Mouse (Mus musculus): ENCODE measurements around the gene Fam186a.
"Not testable (repeated sequence)": the region's sequence is repeated elsewhere in the genome, so short reads cannot be mapped to it uniquely, and the experiment has no call there.

Gene Fam186a

DNA sequence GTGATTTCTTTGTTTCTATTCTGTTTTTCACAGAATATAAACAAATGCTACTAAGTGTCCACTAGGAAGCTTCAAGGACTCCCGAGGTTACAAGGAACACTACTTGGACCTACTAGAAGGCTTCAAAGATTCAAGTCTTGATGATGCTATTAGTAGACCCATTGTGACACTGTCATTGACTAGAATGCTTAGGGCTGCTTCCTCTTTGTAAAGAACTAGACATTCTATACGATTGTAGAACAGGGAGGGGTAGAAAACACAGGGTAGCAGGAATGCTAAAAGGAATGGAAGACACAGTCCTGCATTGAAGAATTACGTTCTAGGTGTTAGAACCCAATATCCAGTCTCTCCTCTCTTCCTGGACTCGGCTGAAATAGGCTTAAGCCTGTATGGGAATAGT lies at the start of gene Fam186a:
TSS of gene Fam186a (minus strand) at position 101 of the 400 bp plus-strand sequence.
- no peak for DNase-seq (ENCODE audit: low spot score)

DNA sequence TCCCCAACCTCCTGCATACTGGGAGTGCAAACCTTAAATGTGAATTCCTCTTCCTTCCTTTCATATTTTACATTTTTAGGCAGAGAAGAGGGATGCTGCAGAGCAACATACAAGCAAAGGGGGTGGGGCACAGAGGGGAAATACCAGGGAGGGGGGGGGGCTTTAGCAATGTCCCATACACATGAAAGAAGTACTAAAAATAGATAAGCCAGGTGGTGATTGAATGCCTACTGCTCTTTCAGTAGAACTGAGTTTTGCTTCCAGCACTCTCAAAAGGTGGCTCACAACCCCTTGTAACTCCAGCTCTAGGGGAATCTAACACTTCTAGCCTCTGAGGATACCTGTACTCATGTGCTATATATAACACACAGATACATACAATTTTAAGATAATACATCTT lies 39.3 kb upstream of the Fam186a start:
- DNase-seq (ENCODE audit: low spot score): no peak

DNA sequence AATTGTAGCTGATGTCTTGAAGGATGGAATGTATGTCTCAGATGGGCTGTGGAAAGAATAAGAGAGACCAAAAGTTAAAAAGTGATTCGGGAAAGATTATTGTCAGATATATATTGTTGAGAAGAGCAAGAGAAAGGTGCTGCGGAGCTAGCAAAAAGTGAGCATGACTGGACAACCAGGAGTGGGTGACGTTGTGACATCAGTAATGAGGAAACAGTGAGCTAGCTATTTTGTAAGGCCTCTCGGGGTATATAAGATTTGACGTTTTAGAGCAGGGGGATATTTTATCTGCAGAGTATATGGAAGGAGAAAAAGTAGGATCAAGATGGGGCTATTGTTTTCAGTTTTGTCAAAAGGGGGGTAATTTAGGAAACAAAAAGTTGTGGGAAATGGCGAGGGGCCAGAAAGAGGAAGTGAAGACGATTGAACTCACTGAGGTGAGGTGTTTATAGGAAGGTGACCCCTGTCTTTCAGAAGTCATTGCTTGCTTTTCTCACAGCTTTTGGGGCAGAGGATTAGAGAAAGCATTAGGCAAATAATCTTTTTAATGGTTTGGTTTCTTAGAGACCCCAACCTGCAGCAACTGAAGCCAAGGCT lies 37.9 kb upstream of the Fam186a start:
- DNase-seq (ENCODE audit: low spot score): no peak

DNA sequence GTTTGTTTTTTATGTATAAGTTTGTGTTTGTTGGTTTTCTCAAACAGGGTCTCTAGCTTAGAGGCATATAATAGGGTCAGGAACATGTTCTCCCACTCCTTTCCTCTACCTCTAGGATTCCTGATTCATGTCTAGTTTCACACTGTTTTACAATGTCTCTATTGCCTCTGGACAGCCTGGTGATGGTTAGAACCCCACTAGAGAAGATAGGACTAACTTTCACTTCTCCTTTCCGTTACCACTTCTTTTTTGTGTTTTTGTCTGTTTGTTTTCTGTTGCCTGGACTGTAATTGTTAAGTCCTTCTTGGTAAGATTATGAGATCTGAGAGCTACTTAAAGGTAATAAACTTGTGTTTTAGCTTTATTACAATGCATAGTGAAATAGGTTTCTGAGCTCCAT lies 32.5 kb upstream of the Fam186a start:
- DNase-seq (ENCODE audit: low spot score): no peak

DNA sequence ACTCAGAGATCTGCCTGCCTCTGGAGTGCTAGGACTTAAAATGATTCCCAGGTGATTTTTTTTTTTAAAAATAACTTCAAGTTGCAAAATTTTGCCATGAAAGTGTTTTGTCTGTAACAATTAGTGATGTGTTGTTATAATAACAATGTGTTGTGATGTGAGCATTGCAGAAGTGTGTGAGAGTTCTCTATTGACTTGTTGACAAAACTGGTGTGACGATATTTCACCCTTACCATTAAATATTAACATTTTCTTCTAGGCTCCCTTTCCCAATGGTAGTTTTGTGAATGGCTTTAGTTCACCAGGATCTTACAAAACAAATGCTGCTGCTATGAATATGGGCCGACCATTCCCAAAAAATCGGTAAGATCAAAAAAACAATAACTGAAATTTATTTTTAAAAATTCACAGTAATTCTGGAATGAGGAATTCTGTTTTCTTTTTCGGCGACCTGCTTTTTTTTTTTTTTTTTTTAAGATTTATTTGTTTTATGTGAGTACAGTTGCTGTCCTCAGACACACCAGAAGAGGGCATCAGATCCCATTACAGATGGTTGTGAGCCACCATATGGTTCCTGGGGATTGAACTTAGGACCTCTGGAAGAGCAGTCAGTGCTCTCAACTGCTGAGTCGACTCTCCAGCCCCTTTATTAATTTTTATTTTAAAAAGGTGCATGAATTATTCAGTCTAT lies 30.4 kb upstream of the Fam186a start:
- no peak for DNase-seq (ENCODE audit: low spot score)

DNA sequence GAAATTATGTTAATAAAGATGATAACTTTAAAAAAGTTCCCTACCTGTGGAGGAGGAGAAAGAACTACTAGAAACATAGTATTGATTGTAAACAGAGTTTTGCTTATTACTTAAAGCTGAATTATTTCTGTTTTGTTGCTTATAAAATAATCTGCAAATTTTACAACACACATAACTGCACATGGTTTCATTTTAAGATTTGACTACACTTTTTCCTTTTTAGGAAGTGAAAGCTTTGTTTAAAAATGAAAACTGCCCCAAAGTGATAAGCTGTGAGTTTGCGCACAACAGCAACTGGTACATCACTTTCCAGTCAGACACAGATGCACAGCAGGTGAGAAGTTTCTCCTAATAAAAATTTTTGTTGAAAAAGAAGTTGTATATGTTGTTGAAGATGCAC lies 26.2 kb upstream of the Fam186a start:
- no peak for DNase-seq (ENCODE audit: low spot score)

DNA sequence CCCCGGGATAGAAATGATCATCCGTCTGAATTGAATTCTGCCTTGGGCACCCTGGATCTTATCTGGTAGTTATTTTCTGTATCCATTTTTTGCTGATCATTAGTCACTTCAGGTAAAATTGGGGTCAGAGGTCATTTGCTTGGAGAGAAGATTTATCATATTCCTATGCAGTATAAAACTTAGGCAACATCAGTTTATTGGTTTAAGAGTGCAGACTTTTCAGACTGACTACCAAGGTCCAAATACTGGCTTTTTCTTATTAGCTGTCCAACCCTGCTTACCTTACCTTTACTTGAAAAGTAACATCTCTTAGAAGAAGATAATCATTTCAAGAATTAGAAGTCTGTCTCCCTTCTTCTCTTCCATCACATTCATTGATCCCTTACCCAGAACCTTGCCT lies 12.9 kb upstream of the Fam186a start:
- no peak for DNase-seq (ENCODE audit: low spot score)

DNA sequence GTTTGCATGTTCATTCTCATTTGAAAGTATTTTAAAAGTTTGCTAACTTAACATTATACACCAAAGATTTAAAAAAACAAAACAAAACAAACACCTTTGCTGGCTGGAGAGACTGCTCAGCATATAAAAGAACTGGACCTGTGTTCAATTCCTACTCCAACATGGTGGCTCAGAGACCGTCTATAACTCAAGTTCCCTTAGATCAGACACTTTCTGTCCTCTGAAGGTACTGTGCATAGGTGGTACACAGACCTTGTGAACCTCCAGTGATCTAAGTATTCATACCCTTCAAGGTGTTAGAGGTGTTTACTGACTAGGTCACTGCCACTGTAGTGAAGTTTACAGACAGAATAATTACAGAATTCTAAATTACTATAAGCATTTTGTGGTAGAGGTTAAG lies 12.4 kb upstream of the Fam186a start:
- no peak for DNase-seq (ENCODE audit: low spot score)

DNA sequence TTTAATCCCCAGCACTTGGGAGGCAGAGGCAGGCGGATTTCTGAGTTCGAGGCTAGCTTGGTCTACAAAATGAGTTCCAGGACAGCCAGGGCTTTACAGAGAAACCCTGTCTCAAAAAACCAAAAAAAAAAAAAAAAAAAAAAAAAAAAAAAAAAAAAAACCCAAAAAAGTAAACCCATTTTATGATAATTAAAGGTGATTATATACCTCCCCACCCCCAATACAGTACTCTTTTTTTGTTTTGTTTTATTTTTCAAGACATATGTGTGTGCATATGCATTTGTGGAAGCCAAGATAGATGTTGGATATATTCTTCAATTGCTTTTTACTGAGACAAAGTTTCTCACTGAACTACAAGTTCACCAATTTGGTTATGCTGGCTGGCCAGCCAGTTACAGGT lies 9.3 kb upstream of the Fam186a start:
- not testable (repeated sequence) for DNase-seq (ENCODE audit: low spot score)

DNA sequence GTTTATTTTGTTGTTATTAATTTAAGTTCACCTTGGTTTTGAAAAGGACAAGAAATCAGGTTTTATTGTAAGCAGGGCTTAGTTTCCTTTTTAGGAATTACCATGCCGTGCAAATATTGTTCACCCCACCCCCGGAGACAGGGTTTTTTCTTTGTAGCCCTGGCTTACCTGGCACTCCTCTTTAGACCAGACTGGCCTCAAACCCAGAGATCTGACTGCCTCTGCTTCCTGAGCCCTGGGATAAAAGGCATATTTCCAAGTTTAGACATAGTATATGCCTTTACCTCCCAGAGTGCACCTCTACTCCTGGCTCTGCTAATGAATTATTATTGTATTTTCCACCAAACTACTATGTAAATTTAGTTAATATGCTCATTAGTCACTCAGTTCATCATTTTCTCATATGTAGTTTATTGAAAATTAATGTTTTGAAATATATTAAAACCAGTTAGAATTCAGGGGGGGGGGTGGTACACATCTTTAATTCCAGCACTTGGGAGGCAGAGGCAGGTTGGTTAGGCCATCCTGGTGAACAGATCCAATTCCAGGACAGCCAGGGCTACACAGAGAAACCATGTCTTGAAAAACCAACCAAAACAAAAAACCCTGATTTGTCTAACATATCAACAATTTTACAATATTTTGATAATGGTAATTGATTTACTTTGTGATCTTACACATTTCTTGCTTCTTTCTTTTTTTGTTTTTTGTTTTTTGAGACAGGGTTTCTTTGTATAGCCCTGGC lies 7.8 kb upstream of the Fam186a start:
- DNase-seq (ENCODE audit: low spot score): no peak

DNA sequence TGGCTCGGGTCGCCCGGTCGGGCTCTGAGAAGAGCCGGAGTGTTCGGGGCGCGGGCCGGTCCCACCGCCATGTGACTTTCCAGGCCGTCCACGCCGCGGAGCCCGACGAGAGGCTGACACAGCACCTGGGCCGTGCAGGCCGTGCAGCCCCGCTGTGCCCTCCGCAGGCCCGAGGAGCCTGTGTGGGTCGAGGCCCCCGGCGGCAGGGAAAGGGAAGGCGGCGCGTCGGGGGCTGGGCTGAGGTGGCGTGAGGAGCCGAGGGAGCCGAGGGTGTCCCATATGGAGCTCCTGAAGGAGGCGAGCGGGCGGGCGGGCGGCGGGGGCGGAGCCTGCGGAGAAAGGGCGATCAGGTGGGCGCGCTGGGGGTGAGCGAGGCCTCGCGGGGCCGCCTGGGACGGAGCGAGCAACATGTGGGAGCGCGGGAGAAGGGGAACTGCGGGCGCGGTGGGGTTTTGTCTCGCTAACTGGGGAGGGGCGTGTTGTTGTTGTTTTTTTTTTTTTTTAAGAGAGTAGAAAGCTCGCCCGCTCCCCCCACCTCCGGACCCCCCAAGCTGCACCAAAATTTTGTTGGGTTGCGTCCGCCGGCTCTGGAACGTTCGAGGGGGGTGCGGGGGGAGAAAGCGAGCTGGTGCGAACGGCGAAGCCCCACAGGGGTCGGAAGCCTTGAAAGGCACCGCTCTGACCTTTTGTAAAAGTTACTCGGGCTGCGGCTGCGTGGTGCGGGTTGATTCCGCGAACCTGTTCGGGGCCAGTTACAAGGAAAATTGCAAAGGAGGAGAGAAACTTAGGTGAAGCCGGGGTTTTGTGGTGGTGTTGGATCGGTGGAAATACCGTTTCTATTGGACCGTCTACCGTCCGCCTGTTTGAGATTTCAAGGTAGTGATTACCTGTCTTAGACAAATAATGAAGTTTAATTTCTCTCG lies 6.4 kb upstream of the Fam186a start:
- peak; percentile 27 for DNase-seq (ENCODE audit: low spot score)

DNA sequence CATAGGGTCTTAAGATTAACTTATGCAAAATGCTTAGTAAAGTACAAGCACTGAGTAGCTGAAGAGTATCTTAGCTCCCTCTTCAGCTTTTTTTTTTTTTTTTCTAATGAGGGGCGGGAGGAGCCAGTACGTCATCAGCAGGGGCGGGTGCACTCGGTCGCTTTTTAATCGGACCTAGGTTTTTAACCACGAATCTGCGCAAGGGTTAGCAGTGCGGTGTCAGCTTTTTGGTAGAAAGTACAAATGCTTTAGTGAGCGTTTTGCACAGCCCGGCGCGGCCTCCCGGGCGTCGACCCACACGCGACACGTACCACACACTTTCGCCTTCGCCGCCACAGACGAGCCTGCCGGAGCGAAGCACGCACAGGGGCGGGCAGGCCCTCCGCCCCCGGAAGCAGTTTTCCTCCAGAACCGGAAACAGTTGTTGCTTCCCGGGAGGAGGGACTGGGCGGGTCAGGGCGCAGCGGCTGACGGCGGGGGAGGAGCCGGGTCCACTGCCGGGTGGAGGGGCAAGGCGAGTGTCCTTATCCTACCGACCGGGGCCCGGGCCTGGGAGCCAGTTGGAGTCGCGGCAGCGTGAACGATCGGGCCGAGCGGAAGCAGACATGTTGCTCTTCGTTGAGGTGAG lies 5.6 kb upstream of the Fam186a start:
- peak; percentile 94 for DNase-seq (ENCODE audit: low spot score)

DNA sequence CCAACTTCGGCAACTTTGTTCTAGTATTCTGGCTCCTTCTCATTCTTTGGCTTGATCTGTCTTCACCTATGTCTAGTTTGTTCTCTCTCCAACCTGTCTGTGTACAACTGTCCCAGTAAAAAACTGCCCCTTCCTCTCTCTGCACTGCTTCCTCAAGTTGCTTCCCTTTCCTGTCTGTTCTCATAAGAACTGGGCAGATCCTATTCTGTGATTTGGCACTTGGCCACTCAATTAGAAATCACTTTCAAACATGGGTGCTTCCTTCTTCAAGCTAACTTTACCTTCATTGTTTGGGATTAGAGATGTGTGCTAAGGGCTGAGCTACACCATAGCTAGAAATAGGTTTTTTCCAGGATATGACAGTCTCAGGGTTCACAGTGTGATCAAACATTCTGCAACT lies 3.7 kb upstream of the Fam186a start:
- no peak for DNase-seq (ENCODE audit: low spot score)

DNA sequence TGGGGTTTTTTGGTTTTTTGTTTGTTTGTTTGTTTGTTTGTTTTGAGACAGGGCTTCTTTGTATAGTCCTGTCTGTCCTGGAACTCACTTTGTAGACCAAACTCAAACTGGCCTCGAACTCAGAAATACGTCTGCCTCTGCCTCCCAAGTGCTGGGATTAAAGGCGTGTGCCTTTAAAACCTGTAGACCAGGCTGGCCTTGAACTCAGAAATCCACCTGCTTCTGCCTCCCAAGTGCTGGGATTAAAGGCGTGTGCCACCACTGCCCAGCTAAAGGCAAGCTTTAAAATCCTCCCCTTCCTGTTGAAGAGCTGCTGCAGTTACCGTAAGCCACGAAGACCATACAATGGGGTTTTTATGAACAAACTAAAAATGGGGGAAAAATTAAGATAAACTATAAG lies 2.9 kb upstream of the Fam186a start, which contains the start of gene Larp4:
TSS of gene Larp4 (plus strand) at position 301 of the 400 bp plus-strand sequence.
- not testable (repeated sequence) for DNase-seq (ENCODE audit: low spot score)

DNA sequence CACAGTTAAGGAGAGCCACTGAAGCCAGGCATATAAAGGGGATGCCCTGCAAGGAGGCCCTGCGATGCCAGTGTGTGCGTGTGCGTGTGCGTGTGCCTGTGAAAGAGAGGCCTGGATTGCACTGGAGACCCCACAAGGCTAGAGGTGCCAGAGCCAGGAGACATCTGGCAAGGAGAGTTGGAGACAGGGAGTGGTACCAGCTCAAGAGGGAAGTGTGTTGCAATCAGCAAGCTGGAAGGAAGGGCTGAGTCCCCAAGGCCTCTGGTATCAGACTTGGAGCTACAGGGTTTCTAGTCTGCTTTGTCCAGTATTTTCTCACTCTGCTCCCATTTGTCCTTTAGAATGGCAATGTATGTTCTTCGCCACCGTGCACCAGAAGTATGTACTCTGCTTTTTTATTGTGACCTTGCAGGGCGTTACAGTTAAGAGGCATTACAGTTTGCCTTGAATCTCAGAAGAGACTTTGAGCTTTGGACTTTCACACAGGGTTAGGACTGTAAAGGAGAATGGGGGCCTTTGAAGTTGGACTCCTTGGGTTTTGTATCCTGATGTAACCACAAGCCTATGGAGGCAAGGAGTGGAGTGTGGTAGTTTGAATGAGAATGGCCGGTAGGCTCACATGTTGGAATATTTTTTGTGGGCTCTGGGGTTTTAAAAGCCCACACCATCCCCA lies 1.6 kb downstream of the Fam186a start:
- DNase-seq (ENCODE audit: low spot score): no peak

DNA sequence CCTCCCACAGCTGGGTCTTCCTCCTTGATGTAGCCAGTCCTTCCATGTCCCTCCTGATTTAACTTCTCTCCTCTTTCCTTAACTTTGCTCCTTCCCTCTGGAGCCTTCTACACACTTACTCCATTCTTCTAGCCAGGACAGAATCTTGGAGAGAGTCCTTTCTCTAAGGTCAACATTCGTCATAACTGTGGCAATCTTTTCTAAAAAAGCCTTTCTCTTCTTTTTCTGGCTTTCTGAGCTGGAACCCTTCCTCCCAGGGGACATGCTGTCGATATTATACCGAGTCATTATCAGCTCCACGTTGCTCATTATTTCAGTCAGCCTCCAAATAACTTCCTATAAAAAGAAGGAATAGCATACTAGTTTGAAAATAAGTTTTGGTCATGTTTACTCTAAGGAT lies 11.5 kb downstream of the Fam186a start:
- DNase-seq (ENCODE audit: low spot score): no peak

DNA sequence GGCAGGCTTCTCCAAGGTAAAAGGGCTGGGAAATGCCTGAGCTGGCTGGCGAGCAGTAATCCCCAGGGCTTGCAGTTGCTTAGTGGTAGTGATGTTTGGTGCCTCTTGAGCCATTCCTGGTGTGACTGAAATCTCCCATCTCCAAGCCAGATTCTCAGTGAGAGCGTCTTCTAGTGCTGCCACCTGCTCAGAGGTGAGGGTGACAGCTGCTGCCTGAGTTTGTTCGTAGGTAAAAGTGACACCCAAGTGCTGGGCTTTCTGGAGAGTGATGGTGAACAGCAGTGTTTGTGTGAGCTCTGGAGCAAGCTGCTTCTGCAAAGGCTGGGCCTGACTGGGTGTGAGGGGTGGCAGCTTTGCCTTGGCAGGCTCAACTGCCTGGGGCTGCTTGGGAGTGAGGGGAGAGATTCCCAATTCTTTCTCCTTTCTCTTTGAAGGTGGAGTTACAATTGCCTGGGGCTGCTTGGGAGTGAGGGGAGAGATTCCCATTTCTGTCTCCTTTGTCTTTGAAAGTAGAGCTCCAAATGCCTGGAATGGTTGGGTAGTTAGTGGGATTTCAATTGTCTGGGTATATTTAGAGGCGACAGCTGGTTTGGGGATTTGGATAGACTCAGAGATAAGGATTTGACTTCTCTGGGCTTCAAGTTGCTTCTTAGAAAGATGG lies 25.8 kb downstream of the Fam186a start:
- DNase-seq (ENCODE audit: low spot score): no peak

DNA sequence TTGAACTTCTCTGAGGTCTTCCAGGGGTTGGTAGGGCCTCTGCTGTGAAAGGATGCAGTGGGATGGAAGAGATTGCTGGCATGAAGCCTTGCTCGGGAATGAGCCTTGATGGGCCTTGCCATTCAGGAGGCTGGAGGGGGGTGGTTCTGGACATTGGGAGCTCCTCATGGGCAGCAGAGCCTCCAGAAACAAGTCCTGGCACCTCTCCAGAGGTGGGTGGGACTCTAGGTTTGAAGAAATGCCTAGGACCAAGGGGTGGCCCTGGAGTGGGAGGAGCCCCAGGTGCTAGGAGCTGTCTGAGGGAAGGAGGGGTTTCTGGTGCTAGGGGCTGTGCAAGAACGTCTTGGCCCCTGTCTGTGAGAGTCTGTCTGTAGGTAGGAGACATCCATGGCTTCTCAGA lies 26.4 kb downstream of the Fam186a start:
- DNase-seq (ENCODE audit: low spot score): no peak

DNA sequence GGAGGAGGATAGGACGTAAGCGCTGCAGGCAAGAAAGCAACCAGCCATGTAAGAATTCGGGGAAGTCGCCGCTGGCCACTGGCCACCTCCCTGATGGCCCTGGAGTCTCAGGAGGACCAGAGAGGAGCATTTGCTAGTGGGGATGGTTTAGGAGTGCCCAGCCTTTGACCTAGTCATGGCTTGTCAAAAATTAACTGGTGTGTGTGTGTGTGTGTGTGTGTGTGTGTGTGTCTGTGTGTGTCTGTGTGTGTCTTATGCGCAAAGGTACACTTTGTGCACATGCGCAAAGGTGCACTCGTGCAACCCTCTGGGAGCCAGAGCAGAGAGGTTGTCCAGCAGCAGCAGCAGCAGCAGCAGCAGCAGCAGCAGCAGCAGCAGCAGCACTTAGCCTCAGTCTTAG lies 29.0 kb downstream of the Fam186a start:
- DNase-seq (ENCODE audit: low spot score): no peak

DNA sequence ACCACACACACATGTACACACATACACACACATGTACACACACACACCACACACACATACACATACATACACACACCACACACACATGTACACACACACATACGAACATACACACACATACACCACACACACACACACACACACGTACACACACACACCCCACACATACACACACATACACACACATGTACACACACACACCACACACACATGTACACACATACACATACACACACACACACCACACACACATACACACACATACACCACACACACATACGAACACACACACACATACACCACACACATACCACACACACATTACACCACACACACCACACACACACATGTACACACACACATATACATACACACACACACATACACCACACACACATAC lies 30.2 kb downstream of the Fam186a start:
- no peak for DNase-seq (ENCODE audit: low spot score)

DNA sequence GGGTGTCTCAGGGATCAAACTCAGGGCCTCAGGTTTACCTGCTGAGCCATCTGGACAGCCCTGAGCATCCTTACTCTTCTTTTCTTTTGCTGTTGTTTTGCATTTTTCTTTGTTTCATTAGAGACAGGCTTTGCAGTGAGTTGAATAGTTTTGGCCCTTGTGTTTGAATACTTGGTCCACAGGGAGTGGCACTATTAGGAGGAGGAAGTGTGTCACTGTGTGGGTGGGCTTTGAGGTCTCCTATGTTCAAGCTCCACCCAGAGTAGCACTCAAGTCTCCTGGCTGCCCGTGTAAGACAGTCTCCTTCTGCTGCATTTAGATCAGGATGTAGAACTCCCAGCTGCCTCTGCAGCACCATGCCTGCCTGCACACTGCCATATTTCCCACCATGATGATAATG lies 32.4 kb downstream of the Fam186a start:
- DNase-seq (ENCODE audit: low spot score): no peak
